8 mouse cellular contexts compared by ENCODE assay signal in the genomic region with DNA sequence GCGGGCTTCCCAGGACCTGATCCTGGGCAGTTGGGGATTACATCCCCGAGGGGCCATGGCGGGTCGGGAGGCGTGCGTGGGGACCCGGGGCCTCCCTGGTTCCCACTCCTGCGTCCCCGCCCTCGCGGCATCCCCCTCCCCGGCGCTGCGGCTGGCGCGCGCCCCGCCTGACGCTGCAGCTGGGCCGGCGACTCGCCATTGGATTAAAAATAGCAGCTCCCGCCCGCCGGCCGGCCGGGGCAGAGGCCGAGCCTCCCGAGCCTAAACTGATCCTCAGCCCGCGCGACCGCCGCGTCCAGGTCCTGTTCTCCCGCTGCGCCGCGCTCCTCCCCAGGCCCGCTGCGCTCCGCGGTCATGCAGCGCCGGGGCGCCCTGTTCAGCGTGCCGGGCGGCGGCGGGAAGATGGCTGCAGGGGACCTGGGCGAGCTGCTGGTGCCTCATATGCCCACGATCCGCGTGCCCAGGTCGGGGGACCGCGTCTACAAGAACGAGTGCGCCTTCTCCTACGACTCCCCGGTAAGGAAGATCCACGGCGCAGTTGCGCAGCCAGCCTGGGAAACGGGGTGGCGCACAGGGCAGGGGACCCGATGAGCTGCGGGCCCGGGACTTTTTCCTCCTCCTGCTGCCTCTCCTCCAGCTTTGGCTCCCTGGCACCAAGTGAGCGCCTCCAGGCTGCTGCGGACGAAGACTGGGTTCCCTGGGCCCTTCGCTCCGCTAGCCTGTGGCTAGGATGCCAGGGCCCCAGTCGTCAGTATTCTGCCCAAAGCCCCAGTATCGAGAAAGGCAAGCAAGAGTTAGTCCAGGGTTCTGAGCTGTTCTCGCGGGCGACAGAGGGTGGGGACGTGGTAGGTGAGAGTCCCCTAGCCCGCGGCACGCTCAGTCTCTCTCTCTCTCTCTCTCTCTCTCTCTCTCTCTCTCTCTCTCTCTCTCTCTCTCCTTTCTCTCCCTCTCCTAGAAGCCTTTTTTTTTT. TPM values are rescaled to one million over a fixed set of nuclear protein-coding genes. Genes with fewer than 3 reads are reported as not detected.
DNase-seq lines count a peak whose midpoint lies in the region; ATAC-seq and TF ChIP-seq lines count a peak whose summit lies in the region.

A gene (plus strand): TSS at position 190 of the 970 bp plus-strand sequence.

- H3K27me3 ChIP-seq in intestine, postnatal 0 days (replicated peaks; ENCODE audit: control insufficient read depth, insufficient read depth, low read length), result peaks cover 10% of the 10 kb centered on the region; the same call in 1 of the 2 replicates
- no peaks in the 10 kb centered on the region for H3K27me3 ChIP-seq in midbrain, embryonic 12.5 days
- H3K27me3 ChIP-seq in stomach, embryonic 14.5 days (ENCODE audit: control insufficient read depth, insufficient read depth, low read length), result no peaks in the 10 kb centered on the region

- H3K9ac ChIP-seq in intestine, postnatal 0 days (ENCODE audit: low read depth, low read length), result peak within 1 kb of the TSS; percentile 38
- peak within 1 kb of the TSS; percentile 83 for H3K9ac ChIP-seq in midbrain, embryonic 12.5 days (replicated peaks)
- peak within 1 kb of the TSS; percentile 62 for H3K9ac ChIP-seq in stomach, embryonic 14.5 days (replicated peaks; ENCODE audit: low read depth, low read length)

- no peaks in the 10 kb centered on the region for H3K4me1 ChIP-seq in intestine, postnatal 0 days (replicated peaks; ENCODE audit: control insufficient read depth, insufficient read depth, low read length)
- H3K4me1 ChIP-seq in midbrain, embryonic 12.5 days, result peaks cover 5% of the 10 kb centered on the region; the same call in 1 of the 2 replicates
- peaks cover 9% of the 10 kb centered on the region; the same call in 1 of the 2 replicates for H3K4me1 ChIP-seq in stomach, embryonic 14.5 days (ENCODE audit: control insufficient read depth, insufficient read depth, low read length)

- peak within 1 kb of the TSS; percentile 84 for H3K4me2 ChIP-seq in intestine, postnatal 0 days (replicated peaks; ENCODE audit: low read depth)
- H3K4me2 ChIP-seq in midbrain, embryonic 12.5 days (replicated peaks), result peak within 1 kb of the TSS; percentile 74
- H3K4me2 ChIP-seq in stomach, embryonic 14.5 days (replicated peaks; ENCODE audit: low read depth, low read length), result peak within 1 kb of the TSS; percentile 76

- WGBS in intestine, postnatal 0 days, result 2% methylated on average over 82 of the region's 84 CpGs
- whole genome bisulfite sequencing in midbrain, embryonic 12.5 days, result under 1% methylated on average over 72 of the region's 84 CpGs
- under 1% methylated on average over 80 of the region's 84 CpGs for WGBS in stomach, embryonic 14.5 days

- H3K36me3 ChIP-seq in intestine, postnatal 0 days (ENCODE audit: control insufficient read depth, insufficient read depth), result no peaks in the 10 kb centered on the region
- no peaks in the 10 kb centered on the region for H3K36me3 ChIP-seq in midbrain, embryonic 12.5 days
- H3K36me3 ChIP-seq in stomach, embryonic 14.5 days (ENCODE audit: control insufficient read depth, insufficient read depth, low read length), result no peaks in the 10 kb centered on the region

- no peaks in the 10 kb centered on the region for H3K9me3 ChIP-seq in intestine, postnatal 0 days (ENCODE audit: control insufficient read depth)
- H3K9me3 ChIP-seq in midbrain, embryonic 12.5 days, result no peaks in the 10 kb centered on the region
- no peaks in the 10 kb centered on the region for H3K9me3 ChIP-seq in stomach, embryonic 14.5 days (ENCODE audit: control insufficient read depth, low read depth, low read length)

- peak; percentile 85 for DNase-seq in adrenal gland, postnatal 14 days
- peak; percentile 55 for DNase-seq in embryo, embryonic 11.5 days (ENCODE audit: low read depth, low spot score)
- DNase-seq in gastrocnemius, postnatal 36 days, result peak; percentile 75 to 77
- peak; percentile 68 for DNase-seq in left cerebral cortex, postnatal 4 days
- no peak for DNase-seq in spleen, postnatal 14 days (ENCODE audit: low spot score in 2 of 2)

- peak; percentile 31; the same call in 1 of the 2 replicates for TF ChIP-seq CTCF in intestine, postnatal 0 days (IDR thresholded peaks at IDR 0.05; ENCODE audit: low read depth)

- no peak within 1 kb of the TSS for H3K27ac ChIP-seq in intestine, postnatal 0 days (ENCODE audit: low read depth, low read length)
- peak within 1 kb of the TSS; percentile 87 for H3K27ac ChIP-seq in midbrain, embryonic 12.5 days (replicated peaks)
- H3K27ac ChIP-seq in stomach, embryonic 14.5 days (ENCODE audit: low read length), result peak within 1 kb of the TSS; percentile 83

- intact Hi-C loops in gastrocnemius, postnatal 36 days (cut with DNase I), result loop anchor here (5.0 kb wide), 2 partner anchors 70 to 80 kb away; a partner anchor contains a TSS
- intact Hi-C loops in left cerebral cortex, postnatal 4 days (cut with DNase I), result loop anchor here (5.0 kb wide), 1 partner anchor 65 kb away; no protein-coding TSS in a partner anchor

- H3K4me3 ChIP-seq in intestine, postnatal 0 days (ENCODE audit: low read depth, low read length), result peak within 1 kb of the TSS; percentile 55
- peak within 1 kb of the TSS; percentile 82 for H3K4me3 ChIP-seq in midbrain, embryonic 12.5 days
- peak within 1 kb of the TSS; percentile 66 for H3K4me3 ChIP-seq in stomach, embryonic 14.5 days (ENCODE audit: low read depth, low read length)

- peak; percentile 36 for ATAC-seq in intestine, postnatal 0 days
- peak; percentile 89 for ATAC-seq in midbrain, embryonic 12.5 days (ENCODE audit: low FRiP score, low read depth)
- peak; percentile 85 for ATAC-seq in stomach, embryonic 14.5 days (ENCODE audit: insufficient number of reproducible peaks, insufficient read depth, low FRiP score, low read depth)

RNA-seq across cellular contexts. Expression of the gene that starts here (rescaled TPM):
- total RNA-seq in adrenal gland, postnatal 14 days (2021), result 2.7 and 4.3 TPM in 2 replicates
- 100 to 1,000 TPM; 211 to 213 TPM for total RNA-seq in gastrocnemius, postnatal 36 days (2021)
- polyA plus RNA-seq in intestine, postnatal 0 days (2015; fragmentation: Nextera tagmentation; extraction: Ambion mirVana), result 0.52 and 0.90 TPM in 2 replicates
- 10 to 100 TPM; 25.3 to 28.5 TPM for total RNA-seq in left cerebral cortex, postnatal 4 days (2021)
- polyA plus RNA-seq in midbrain, embryonic 12.5 days (2016; fragmentation: Nextera tagmentation; extraction: Ambion mirVana), result 6.2 and 6.8 TPM in 2 replicates
- 5.1 TPM in 2 replicates for polyA plus RNA-seq in stomach, embryonic 14.5 days (2014; fragmentation: Nextera tagmentation; extraction: Ambion mirVana)

Comparison
In these comparisons a context has a peak if more than half of its experiments do, and no peak if none do; other contexts are left out.
1. RNA of the gene that starts here (total RNA-seq): 211 to 213 TPM in gastrocnemius, postnatal 36 days; 25.3 to 28.5 TPM in left cerebral cortex, postnatal 4 days and 2.7 to 4.3 TPM in adrenal gland, postnatal 14 days; every median in the first group is over 4 times any median in the second.
2. Peak in ATAC-seq, H3K4me3 ChIP-seq, H3K9ac ChIP-seq and H3K4me2 ChIP-seq in intestine, postnatal 0 days; RNA of the gene not detected or under 1 TPM.
3. DNase-seq: peak in adrenal gland, postnatal 14 days (single experiment), embryo, embryonic 11.5 days (single experiment), gastrocnemius, postnatal 36 days (2 of 2) and left cerebral cortex, postnatal 4 days (single experiment); none in spleen, postnatal 14 days (0 of 2).
4. ATAC-seq: peak in every context shown above with its lines; median percentile 89 in midbrain, embryonic 12.5 days; 85 in stomach, embryonic 14.5 days; 36 in intestine, postnatal 0 days.
5. Peak in every context shown above with its lines, with median percentiles within 50 percentile points of each other: H3K4me2 ChIP-seq, H3K4me3 ChIP-seq and H3K9ac ChIP-seq.